Mouse (Mus musculus): ENCODE data around the gene Mcf2l.

The Mcf2l gene

DNA sequence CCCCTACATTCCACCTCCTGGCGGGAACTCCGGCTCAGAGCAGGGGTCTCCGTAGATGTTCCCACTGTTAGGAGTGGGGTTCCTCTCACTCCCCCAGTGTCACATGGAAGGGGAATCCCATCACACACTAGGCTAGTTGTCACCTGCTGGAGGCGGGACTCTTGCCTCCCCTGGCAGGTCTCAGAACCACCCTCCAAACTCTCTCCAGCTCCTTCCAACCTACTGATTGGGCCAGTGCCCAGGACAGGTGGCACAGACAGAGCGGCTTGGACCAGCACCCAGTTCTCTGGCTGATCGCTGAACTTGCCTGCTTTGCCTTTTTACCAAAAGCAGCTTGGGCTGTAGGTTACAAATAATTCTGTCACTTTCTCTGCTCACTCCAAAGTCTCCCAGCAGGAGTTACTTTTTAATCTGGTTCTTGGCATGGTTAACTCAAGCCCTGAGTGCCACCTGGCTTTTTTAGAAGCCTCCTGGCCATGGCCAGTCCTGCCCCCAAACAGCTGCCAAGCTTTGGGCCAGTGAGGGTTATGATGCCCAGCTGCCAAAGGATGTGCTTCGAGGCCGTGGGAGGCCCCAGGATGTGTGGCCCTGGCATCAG, 687 bp downstream of the Mcf2l start:
- no peak for DNase-seq (ENCODE audit: low spot score)

DNA sequence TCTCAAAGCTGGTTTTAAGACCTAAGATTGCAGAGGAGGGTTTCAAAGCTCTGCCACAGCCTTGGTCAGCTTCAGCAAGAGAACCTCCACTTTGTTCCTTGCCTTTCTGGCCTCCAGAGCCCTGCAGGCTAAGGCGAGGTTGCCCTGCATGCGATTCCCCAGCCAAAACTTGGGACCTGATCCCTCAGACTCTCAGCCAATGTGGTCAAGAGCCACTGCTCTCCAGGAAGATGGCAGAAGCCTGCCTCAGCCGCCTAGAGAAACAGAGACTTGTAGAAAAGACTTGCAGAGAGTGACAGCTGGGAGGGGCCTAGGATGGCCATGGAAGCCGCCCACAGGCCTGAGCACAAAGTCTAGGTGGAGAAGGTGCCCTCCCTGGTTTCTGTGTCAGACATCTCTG, 1.4 kb downstream of the Mcf2l start:
- no peak for DNase-seq (ENCODE audit: low spot score)

DNA sequence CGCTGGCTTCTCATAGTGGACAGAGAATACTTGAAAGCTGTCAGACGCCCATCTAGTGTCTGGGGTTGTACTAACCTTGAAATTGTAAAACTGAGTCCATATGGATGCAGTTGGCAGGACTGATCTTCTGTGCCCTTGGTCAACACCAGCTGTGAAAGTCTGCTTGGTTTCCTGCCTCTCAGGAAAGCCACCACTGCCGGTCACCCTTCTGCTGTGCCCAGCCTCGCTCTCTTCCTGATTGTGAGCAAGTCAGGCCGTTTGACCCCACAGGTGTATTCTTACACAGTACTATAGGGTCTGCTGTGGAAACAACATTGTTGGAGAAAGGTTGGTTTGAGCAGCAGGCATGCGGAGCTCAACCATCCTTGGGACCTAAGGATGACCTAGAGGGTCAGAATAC, 3.5 kb downstream of the Mcf2l start:
- no peak for DNase-seq (ENCODE audit: low spot score)

DNA sequence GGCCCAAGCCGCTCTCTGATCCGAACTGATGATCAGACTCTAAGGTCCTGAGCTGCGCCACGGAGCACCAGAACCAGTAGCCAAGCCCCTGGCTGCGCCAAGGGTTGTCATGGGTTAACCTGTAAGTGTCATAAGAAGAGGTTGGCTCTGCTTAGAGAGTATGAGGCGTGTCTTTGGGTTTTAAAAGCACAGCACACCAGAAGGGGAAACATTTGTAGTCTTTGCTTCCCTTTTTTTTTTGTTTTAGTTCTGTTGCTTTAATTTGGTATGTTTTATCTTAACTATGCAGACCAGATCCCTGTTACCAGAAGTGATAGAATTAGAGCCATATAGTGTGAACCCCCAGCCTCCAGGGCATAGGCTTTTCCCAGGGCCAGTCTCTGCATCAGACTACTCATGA, 6.6 kb downstream of the Mcf2l start:
- no peak for DNase-seq (ENCODE audit: low spot score)

DNA sequence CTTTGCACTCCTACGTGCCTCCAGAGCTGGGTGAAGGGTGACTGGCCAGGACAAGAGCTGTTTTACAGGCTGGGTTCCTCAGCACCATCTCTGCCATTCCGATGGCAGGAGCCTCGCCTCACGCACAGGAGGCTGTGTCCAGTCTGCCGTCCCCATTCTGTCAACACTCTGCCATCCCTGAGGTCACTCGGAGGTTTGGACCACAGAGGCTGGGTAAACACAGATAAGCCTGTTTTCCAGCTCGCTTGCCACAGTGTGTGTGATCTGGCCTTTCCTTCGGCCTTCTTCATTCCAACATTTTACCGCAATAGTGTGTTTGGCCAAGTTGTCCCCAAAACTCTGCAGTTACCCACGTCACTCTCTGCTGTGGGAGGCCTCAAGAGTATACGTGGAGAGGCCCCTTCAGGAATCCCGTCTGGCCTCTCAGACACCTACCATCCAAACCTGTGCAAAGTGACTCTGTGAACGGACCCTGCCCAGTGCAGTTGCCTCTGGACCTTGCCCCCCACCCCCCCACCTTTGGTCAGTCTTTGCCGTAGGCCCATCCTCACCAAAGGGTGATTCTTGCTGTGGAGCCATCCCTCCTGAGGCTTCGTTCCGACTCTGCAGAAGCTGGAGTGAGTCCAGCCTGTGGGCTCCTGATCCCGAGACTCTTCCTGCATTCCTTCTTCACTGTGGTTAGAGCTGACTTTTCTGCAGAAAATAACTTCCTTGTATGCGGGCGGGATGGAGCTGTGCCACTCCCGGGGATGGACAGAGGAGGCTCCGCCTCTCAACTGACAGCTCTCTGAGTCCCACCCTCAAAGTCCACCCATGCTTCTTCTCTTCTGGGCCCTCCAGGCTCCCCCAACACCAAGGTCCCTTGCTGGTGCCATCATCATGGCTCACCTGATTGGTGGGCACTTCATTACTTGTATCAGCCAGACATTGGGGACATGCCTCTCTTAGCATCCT, 9.7 kb downstream of the Mcf2l start:
- no peak for DNase-seq (ENCODE audit: low spot score)

DNA sequence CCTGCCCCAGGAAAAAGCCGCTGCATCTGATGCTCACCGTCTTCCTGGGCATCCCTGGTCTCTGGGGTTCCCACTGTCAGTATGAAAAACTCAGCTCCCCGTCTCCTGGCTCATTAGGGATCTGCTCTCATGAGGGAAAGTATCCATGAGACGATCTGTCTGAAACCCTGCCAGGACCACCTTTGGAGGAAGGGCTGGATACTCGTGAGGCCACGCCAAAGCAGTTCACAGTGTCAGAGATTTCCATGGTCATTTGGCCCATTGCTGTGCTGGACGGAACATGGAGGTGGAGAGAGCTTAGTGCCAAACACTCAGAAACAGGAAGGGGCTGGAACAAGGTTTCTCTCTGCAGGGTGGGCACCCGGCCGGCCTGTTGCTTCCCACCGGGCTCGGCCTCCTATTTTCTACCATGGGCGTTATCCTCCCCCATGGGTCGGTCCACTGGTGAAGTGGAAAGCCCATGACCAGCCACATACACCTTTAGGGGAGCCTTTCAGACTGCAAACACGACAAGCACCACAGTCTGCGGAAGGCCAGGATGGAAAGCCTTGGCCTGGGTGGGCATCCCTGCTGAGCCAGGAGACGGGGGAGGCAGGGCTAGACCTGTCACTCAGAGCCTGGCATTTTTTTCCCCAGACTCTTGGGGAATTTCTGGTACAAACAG, 14.3 kb downstream of the Mcf2l start:
- no peak for DNase-seq (ENCODE audit: low spot score)

DNA sequence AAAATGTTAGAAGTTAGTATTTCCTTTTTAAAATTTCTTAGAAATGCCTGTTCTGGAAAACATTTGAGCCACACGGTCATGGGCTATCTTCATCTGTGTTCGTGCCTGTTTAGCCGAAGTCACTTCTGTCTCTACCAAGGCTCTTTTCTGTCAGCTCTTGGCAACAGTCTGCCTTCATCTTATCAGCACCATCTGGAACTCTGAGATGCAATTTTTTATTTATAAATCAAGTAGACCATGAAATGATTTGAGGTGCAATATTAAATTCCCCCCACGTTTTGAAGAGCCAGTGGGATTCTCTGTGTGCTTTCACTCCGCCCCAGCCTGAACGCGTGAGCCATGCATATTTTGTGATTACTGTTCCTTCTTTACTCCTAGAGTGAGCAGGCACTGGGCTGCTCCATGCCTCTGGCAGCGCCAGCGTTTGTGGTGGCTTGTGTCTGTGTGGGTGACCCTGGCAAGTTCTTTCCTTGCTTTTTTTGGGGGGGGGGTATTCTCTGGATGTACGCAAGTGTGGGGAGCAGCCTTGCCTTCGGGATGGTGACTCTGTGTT, 15.5 kb downstream of the Mcf2l start:
- DNase-seq (ENCODE audit: low spot score): no peak

DNA sequence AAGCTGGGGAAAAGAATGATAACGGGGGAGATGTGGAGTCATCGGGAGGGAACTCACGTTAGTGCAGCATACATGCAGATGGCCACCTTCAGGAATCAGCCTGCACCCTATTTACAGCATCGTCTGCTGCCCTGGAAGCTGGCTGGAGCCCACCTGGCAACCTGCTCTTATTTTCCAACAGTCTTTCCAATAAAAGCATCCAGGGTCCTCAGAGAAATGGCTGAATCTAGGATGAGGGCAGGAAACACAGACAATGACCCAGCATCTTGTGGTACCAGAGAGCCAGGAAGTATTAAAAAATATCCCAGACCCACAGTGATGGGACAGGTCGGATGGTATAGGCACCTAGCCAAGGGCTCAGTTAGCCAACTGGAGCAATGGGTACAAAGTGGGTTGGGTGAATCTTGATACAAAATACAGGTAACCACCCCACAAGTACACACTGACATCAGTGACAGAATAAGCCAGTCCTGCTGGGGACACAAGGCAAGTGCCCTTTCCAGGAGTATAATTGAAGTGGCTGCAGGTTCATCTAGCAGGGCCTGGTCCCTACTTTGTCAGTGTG, 19.4 kb downstream of the Mcf2l start:
- no peak for DNase-seq (ENCODE audit: low spot score)

DNA sequence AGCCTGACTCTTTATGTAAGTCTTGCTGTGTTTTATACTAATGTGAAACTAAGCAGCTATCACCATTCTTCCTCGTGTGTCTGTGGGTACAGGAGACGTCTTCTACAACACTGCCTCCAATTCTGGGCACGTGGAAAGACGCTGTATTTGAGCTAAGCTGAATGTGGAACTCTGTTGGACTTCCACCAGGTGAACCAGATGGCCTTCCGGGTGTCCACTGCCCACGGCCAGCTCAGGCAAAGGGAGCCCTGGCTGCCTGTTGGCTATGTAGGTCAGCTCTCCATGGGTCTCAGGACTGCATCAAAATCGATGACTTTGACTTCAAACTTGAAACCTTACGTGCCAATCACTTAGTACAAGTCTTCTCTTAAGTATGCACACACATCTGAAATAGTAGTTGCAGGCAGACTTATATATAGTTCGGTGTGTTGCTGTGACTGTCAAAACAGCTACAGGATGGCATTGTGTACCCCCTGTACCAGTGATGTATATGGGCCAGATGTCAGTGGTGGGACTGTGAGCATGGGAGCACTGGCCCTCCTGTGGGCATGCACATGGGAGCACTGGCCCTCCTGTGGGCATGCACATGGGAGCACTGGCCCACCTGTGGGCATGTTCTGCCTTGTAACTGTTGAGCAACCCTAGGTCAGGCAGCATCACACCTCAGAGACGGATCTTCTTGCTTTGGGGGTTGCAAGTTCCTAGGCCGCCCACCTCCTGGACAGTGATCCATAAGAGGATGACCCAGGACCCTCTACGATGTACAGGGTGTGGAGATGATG, 20.4 kb downstream of the Mcf2l start:
- DNase-seq (ENCODE audit: low spot score): no peak

DNA sequence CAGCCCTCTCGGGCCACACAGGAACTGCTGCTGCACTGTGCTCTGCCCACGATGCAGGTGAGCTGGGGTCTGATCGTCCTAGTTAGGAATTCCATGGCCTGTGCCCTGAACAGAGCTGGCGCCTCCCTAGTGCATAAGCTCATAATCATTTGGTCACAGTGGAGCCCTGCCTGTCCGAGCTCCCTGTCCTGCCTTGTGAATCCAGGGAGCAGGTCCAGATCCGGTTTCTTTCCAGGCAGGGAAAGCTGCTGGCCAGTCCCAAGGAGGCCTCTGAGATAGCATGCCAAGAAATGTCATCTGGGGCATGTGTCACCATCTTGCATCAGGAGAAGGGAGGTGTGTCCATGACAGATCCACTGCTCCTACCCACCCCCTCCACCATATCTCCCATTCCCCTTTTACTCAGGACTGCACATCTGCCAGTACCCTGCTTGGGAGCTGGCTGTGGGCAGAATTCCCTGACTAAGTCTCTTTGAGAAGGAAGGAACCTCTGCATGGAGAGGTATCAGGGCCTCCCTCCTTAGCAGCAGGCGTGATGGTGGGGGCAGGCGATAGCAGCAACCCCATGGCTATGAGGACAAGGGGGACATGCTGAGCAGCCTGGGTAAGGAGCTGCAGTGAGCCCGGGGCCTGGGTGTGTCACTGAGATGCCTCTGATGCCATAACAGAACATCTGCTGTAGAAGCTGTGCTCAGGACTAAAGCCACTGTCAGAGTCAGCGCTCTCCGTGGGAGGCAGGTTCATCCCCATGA, 21.4 kb downstream of the Mcf2l start:
- DNase-seq (ENCODE audit: low spot score): no peak

DNA sequence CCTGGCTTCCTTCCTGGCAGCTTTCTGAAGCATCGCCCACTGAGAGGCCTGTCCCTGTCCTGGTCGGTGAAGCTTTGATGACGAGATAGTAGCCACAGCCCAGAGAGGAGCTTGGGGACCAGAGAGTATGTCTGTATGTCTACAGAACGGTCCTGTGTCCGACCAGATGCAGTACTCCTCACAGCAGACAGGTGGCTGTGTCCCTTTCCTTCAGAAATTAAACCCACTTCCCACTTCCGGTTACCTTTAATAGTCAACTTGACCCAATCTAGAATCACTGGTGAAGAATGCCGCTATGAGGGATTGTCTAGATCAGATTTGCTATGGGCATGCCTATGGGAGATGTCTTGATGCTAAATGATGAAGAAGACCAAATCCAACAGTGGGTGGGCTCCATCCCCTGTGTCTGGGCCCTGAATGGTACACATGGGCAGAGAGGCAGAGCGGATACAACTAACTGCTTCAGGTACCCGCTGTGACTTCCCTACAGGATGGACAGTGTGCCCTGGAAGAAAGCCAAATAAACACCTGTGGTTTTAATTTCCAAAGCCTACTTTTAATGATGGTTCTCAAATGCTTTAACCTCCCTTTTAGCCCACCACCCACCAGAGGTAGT, 22.0 kb downstream of the Mcf2l start:
- DNase-seq (ENCODE audit: low spot score): no peak

DNA sequence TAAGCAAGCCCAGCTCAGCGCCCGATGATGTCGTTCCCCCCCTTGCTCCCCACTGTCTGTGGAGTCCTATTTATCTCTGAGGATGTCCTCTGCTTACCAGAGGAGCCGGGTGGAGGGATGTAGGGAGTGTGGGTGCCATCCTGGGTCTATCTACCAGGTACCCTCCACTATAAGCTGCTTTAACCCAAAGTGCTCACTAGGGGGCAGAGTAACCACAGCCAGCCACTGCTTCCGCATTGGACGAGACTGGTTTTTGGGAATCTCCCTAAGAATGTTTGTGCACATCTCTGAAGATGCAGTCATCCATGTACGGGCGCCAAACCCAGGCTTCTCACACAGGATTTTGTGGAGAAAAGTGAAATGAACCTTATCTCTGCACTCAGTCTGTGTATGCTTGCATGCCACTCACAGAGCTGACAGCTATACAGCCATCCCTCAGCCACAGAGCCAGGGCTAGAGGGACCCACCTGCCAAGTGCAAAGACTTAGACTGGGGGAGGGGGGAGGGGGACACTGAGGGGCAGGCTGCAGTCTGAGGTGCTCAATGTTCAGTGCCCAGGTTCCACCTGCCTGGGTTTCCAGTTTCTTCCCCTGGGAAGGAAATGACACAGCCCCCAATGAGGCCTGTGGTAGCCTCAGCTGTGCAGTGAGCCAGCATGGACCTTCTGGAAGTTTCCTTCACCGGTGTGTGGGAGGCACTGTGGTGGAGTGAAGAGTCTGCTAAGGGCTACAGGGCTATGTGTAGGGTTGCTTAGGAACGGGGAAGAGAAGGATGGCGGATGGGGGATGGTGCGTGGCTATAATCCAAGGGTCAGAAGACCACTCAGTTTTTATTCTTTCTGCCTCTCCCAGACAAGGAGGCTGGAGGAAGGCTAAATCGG, 23.1 kb downstream of the Mcf2l start:
- peak; percentile 59 for DNase-seq (ENCODE audit: low spot score)

DNA sequence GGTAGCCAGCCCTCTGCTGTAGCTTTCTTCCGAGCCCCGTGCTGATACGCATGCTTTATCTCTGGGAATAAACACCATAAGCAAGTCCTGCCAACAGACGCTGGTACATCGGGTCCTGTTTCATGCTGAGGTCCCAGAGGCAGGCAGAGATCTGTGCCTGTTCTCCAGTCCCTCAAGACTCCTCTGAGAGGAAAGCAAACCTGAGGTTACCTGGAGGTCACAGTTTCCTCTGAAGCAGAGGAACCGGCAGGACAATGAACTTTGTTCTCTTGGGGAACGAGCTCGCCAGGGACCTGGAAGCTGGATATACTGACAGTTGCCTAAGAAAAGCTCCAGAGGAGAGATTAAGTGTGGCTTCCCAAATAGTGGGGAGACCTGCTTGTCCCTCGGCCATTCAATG, 24.2 kb downstream of the Mcf2l start:
- DNase-seq (ENCODE audit: low spot score): no peak

DNA sequence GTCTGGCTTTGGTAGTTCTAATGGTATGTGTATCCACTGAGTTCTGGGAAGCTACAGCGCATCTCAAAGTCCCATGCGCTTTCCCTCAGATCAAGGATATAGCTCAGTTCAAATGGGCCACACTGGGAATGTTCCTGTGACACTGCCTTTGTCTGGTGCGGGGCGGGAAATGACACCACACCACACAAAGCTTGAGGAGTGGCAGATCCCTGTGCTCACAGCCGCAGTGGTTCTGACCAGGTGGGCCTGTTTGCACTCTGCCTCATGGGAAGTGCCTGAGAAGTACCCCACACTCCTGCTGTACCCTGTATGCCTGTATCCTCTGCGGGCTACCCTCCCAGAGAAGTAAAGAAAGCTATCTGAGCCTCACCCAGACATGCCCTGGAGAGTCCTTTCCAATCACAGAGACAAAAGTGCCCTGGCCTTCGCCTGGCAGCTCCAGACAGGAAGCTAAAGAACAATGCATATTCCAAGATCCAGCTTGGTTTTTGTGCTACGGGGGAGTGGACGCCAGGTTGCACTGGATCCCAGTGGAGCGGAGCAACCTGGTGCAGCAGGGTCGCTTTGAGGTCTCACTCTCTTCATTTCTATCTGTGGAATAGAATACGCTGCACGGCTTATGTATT, 30.3 kb downstream of the Mcf2l start:
- DNase-seq (ENCODE audit: low spot score): no peak

DNA sequence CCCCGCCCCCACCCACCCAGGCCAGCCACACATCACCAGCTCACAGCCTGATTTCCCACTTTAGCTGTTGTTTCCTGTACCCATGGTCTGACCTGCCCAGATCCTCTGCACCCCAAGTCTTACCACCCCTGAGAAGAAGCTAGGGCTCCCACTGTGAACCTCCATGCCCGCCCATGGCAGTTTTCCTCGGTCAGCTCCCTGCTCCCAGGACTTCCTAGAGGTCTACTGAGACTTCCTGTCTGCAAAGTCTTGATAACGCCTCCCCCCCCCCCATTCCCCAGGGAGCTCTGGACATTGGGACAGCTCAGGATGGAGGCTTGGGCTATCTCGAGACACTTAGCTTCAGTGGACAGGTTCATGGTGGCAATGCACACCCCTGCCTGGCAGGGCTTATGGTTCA, 31.5 kb downstream of the Mcf2l start:
- DNase-seq (ENCODE audit: low spot score): no peak

DNA sequence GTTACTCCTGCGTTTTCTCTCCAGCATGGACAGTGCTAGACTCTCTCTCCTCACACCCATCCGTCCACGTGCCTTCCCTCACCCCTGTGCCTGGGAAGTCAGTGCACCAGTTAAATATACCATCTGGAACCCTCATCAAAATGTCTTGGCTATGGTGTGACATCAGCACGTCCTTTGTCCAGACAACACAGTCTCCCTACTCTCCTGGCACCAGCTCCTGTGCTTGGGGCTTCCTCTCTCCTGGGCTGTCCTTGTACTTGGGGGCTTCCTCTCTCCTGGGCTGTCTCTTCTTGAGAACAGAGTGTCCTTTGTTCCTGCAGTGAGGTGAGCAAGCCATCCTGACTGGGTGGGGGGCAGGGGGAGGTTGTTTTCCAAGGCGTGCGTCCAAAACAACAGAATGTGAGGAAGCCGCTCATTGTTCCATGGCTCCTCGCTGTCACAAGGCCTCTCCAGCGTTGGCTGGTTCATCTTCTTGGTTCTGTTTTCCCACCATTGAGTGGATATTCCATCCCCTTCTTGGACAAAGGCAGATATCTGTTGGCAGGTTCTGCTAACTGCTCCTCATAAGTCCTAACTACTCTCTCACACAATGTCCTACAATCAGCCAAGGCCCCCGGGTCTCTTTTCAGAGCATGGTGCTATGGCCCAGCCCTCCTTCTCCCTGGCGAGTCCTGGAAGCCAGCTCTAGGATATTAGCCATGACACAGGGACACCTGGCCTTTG, 32.2 kb downstream of the Mcf2l start:
- DNase-seq (ENCODE audit: low spot score): no peak

DNA sequence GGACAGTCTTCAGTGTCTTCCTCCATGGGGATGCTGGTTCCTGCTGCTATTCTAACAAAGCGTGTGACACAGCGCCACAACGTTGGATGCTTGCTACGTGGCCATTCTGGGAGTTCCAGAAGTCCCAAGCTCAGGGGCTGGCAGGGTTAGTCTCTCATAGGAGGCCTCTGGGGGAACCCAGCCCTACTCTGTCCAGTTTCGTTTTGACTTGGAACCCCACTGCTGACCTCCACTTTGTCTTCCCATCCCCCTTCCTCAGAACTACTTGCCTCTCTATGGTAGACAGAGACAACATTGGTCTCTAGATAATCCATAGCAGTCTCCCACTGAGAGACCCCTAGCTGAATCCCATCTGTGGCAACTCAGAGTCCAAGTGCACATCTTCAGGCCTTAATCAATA, 33.0 kb downstream of the Mcf2l start:
- DNase-seq (ENCODE audit: low spot score): no peak

DNA sequence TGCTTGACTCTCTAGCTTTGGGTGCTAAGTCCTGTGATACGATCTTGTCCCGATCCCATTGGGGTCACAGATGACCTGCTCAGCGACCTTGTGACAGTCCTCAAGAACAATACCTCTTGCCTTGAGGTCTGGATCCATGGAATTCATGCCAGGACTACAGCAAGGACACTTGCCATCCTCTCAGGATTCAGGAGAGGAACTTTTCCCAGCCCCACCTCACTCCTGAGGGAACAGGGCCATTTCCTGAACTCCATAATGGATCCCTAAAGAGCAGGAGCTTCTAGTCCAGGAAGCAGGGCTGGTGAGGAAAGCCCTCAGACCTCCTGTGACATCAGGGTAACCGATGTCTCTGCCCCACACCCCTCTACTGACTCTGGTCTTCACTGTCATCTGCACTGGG, 34.1 kb downstream of the Mcf2l start:
- DNase-seq (ENCODE audit: low spot score): no peak

All from left cerebral cortex, adult 11 months (tissue).